Mouse (Mus musculus) small intestine, adult 2 months (tissue): Measurements from ENCODE around the gene Ppm1l. TPM values are rescaled to one million over a fixed set of nuclear protein-coding genes. Genes with fewer than 3 reads are reported as not detected.

ENCODE experiments used
- H3K27ac ChIP-seq: fragments of 200-500 bp; 2 replicates; pipeline ENCODE4 v1.5.1; 2012; ENCODE audit warnings: low read depth, low read length, control low read depth, inconsistent platforms; ENCODE audit not compliant: insufficient read depth
- H3K27me3 ChIP-seq: fragments of 200-500 bp; 2 replicates; pipeline ENCODE4 v1.6.1; 2012; ENCODE audit warnings: mild to moderate bottlenecking, moderate library complexity, low read length, inconsistent platforms; ENCODE audit not compliant: control insufficient read depth, insufficient read depth
- H3K36me3 ChIP-seq: fragments of 200-500 bp; 2 replicates; pipeline ENCODE4 v1.6.1; 2012; ENCODE audit warnings: mild to moderate bottlenecking, low read length, control low read depth, inconsistent platforms; ENCODE audit not compliant: control insufficient read depth, insufficient read depth
- H3K4me1 ChIP-seq: fragments of 200-500 bp; 2 replicates; pipeline ENCODE4 v1.6.1; 2012; ENCODE audit warnings: low read length, inconsistent platforms, mixed read lengths; ENCODE audit not compliant: control insufficient read depth, insufficient read depth, insufficient read length
- H3K4me3 ChIP-seq: fragments of 200-500 bp; 2 replicates; pipeline ENCODE4 v1.5.1; 2012; ENCODE audit warnings: low read depth, mild to moderate bottlenecking, control low read depth, inconsistent platforms, low read length, moderate library complexity
- CTCF ChIP-seq: fragments of 200-500 bp; IDR thresholded peaks from 2 replicates; pipeline ENCODE4 v1.5.1; 2012; ENCODE audit warnings: low read depth, mild to moderate bottlenecking, control low read depth, inconsistent platforms, low read length, moderate library complexity, mixed read lengths; ENCODE audit not compliant: insufficient replicate concordance, insufficient read length; ENCODE audit errors: extremely low read depth
- POLR2A ChIP-seq: fragments of 200-500 bp; IDR thresholded peaks from 2 replicates; pipeline ENCODE4 v1.6.1; 2012; ENCODE audit warnings: low read depth, mild to moderate bottlenecking, control low read depth, inconsistent platforms, low read length, moderate library complexity
- WGBS: fragments of 180-500 bp; shearing (Covaris S2); methylation state at CpG from one replicate; pipeline ENCODE4 v1.1.7; 2018; 5-methylcytosine and 5-hydroxymethylcytosine counted together
- polyA plus RNA-seq: library from polyadenylated mRNA; depleted of rRNA; stranded (reverse); fragments of >200 nt; gene quantifications from 2 replicates; pipeline ENCODE4 v1.2.3, GENCODE M21; 2012

Ppm1l gene
- polyA plus RNA-seq, 1 experiment = 1.1 TPM

DNA sequence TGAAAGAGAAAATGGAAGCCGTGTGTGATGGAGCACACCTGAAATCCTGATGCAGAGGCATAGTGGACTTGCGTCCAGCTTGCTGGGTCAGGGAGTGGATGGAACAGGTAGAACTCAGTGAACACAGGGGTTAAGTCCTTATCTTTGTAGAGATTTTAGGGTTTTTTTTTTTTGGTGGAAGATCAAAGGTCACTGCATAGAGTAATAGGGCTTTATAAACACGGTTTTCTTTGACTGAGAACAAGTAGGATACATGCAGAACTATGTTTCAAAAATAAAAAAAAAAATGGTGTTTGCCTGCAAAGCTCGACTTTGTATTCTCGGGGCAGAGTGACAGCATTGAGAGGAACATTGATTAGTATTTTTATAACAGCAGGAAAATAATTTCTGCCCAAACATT, 75.6 kb downstream of the Ppm1l start:
- no peaks in the 10 kb centered on the region for H3K4me1 ChIP-seq
- TF ChIP-seq CTCF (no peak), POLR2A (no peak)

DNA sequence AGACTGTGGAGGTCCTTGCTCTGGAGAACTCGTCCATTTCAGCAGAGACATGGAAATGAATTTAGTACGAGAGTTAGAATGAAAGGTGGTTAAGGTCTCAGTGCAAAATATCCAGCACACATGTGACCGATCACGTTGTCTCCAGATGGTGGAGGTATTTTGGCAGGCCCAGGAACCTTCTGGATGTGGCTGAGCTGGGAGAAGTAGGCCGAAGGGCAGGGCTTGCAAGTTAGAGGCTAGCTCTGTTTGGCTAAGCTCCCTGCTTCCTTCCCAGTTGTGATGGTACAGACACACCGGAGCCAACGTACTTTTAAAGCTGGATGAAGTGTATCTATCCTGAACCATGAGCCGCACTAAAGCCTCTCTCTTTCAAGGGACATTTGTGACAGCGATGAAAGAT, 76.4 kb downstream of the Ppm1l start:
- H3K36me3 ChIP-seq = no peaks in the 10 kb centered on the region
- H3K4me3 ChIP-seq = no peak overlapping the region
- no peaks in the 10 kb centered on the region for H3K27me3 ChIP-seq
- no peaks in the 10 kb centered on the region for H3K4me1 ChIP-seq
- WGBS = 83% methylated on average over 9 of the region's 9 CpGs
- TF ChIP-seq POLR2A (no peak), CTCF (no peak)
- H3K27ac ChIP-seq = no peak overlapping the region

More for the DNA sequence above, 75.6 kb downstream of the Ppm1l start:
- Histone ChIP-seq H3K4me3 (no peak overlapping the region), H3K27ac (no peak overlapping the region), H3K36me3 (no peaks in the 10 kb centered on the region), H3K27me3 (no peaks in the 10 kb centered on the region)
- WGBS = 56% methylated on average over 5 of the region's 5 CpGs

DNA sequence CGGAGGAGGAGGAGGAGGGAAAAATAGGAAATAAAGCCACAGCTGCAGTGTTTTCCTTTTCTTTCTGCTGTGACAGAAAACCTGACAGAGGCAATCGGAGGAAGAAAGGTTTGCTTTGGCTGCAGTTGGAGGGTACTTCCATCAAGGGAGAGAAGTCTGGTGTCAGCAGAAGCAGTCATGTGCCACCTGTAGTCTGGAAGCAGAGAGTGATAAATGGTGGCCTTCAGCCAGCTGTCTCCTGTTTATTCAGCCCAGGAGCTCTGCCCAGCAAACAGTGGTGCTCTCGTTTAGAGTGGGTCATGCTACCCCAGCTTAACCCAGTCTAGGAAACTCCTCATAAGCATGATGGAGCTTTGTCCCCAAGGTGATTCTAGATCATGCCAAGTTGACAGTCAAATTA, 77.3 kb downstream of the Ppm1l start:
- 41% methylated on average over 2 of the region's 3 CpGs for WGBS
- Histone ChIP-seq H3K27me3 (no peaks in the 10 kb centered on the region), H3K36me3 (no peaks in the 10 kb centered on the region), H3K4me1 (no peaks in the 10 kb centered on the region), H3K27ac (no peak overlapping the region), H3K4me3 (no peak overlapping the region)
- TF ChIP-seq POLR2A (no peak), CTCF (no peak)

DNA sequence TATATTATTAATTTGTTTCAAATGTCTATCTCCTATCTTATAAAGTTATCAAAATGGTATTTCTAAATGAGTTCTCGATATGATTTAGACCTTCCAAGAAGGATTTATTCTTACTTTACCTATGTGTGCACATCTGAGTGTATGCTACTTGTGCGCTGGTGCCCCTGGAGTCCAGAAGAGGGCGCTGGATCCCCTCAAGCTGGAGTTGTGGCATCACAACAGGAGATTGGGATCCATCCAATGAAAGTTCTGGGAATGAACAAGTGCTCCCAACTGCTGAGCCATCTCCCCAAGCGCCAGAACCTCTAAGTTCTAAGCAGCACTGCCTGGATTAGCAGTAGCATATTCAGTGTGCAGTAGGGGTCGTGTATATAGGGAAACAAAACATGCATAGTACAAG, 78.4 kb downstream of the Ppm1l start:
- no peak for TF ChIP-seq CTCF
- TF ChIP-seq POLR2A = no peak
- H3K4me1 ChIP-seq = no peaks in the 10 kb centered on the region
- no peak overlapping the region for H3K4me3 ChIP-seq
- 80% methylated on average over 5 of the region's 5 CpGs for WGBS
- H3K27me3 ChIP-seq = no peaks in the 10 kb centered on the region
- no peak overlapping the region for H3K27ac ChIP-seq
- no peaks in the 10 kb centered on the region for H3K36me3 ChIP-seq

DNA sequence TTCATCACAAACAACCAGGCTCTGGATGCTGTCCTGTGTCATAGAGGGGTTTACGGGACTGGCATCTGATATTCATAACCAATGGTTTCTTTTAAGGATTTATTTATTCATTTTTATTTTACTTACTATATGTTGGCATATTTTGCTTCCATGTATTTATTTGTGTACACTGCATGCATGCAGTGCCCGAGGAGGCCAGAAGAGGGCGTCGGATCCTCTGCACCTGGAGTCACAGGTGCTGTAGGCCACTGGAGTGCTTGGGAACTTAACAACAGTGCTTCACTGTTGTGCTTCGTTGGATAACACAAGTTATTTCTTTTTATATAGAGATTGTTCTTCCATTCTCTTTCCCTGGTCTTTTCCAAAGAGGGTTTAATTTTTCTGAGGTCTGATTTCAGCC, 81.1 kb downstream of the Ppm1l start:
- no peak overlapping the region for H3K27ac ChIP-seq
- no peaks in the 10 kb centered on the region for H3K4me1 ChIP-seq
- H3K36me3 ChIP-seq = no peaks in the 10 kb centered on the region
- TF ChIP-seq CTCF = peak; percentile 34; the same call in 1 of the 2 replicates
- no peak for TF ChIP-seq POLR2A
- 72% methylated on average over 5 of the region's 5 CpGs for WGBS
- no peak overlapping the region for H3K4me3 ChIP-seq
- no peaks in the 10 kb centered on the region for H3K27me3 ChIP-seq

DNA sequence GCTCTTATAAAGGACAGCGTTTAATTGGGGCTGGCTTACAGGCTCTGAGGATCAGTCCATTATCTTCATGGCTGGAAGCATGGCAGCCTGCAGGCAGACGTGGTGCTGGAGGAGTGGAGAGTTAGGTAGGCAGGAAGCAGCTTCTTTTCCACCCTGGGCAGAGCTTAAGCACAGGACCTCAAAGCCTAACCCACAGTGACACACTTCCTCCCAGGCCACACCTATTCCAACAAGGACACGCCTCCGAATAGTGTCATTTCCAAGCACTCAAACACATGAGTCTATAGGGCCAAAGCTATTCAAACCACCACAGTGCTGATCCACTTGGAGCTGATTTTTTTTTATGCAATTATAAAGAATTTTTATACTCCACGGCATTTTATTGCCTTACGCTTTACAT, 82.7 kb downstream of the Ppm1l start:
- 91% methylated on average over 6 of the region's 6 CpGs for WGBS

DNA sequence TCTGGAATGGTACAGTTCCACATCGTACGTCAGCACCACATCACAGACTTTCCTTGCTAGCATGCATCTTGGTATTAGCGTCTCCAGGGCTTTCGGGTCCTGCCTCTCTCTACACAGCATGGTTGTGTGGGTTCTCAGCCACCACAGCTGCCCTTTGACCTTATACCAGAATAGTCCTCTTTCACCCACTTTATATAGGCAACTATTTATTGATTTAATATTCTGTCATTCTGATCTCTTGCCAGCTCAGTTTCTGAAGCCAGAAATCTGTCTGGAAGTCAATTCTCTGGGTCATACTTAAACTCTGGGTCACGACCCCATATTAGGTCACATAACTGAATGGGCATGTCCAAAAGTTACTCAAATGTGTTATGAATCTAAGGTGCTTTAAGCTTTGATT, 86.5 kb downstream of the Ppm1l start:
- H3K27ac ChIP-seq = no peak overlapping the region
- H3K4me3 ChIP-seq = no peak overlapping the region
- H3K4me1 ChIP-seq = no peaks in the 10 kb centered on the region
- WGBS = 83% methylated on average over 5 of the region's 5 CpGs
- TF ChIP-seq POLR2A (no peak), CTCF (no peak)
- no peaks in the 10 kb centered on the region for H3K27me3 ChIP-seq
- no peaks in the 10 kb centered on the region for H3K36me3 ChIP-seq

More for the DNA sequence above, 82.7 kb downstream of the Ppm1l start:
- no peak overlapping the region for H3K4me3 ChIP-seq
- no peaks in the 10 kb centered on the region for H3K27me3 ChIP-seq
- H3K36me3 ChIP-seq = no peaks in the 10 kb centered on the region
- TF ChIP-seq POLR2A = no peak
- TF ChIP-seq CTCF = no peak
- no peak overlapping the region for H3K27ac ChIP-seq
- no peaks in the 10 kb centered on the region for H3K4me1 ChIP-seq
